Comparison of ENCODE assay signal across 8 mouse cellular contexts in the genomic region with DNA sequence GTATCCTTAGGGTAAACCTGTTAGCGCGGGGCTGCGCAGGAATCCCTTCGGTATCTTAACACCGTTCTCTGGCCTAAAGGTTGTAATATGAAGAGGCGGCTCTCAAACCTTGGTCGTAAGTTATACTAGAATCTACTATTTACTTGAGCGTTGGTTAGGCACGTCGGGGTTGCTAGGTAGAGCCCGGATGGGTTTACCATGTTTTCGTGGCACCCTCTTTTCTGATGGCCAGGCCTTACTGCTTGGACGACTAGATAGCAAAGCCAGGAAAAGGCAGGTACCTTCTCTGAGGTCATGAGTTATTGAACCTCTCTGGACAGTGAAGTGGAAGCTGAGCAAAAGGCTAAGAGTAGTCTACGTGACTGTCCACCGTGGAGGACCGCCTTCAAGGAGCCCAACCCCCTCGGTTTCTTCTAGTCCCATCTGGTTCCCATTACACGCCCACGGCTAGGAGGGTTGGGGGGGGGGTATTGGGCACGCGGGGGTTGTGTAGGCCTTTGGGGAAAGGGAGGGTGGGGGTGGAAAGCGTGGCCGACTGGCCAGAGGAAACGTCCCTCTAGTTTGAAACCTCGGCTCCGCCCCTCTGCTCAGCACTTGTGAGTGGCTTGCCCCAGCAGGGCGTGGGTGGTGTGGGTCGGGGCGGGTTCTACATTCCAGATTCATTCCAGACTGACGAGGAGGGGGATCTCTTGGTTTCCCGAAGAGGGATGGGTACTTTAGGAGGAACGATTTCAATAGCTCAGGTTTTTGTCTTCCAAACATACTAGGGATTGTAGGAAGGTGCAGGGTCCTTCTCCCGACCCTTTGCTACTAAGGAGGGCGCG. TPM values are rescaled to one million over a fixed set of nuclear protein-coding genes. Genes with fewer than 3 reads are reported as not detected.
DNase-seq lines count a peak whose midpoint lies in the region; ATAC-seq lines count a peak whose summit lies in the region.

No protein-coding gene starts in this region.

- 3% methylated on average over 35 of the region's 35 CpGs for WGBS in hindbrain, embryonic 12.5 days
- under 1% methylated on average over 35 of the region's 35 CpGs for WGBS in macrophage (ENCODE audit: missing documents)

- H3K27me3 ChIP-seq in hindbrain, embryonic 12.5 days: peaks cover 72% of the 10 kb centered on the region

- peak overlapping the region; percentile 85 for H3K27ac ChIP-seq in hindbrain, embryonic 12.5 days
- peak overlapping the region; percentile 97 for H3K27ac ChIP-seq in macrophage

- H3K79me2 ChIP-seq in macrophage (ENCODE audit: inconsistent target): peaks cover 36% of the 10 kb centered on the region

- peak overlapping the region; percentile 51 for H3K4me3 ChIP-seq in hindbrain, embryonic 12.5 days
- peak overlapping the region; percentile 43 for H3K4me3 ChIP-seq in macrophage (ENCODE audit: inconsistent target)

- ATAC-seq in hindbrain, embryonic 12.5 days (ENCODE audit: low FRiP score): no peak

- no peaks in the 10 kb centered on the region for H3K36me3 ChIP-seq in hindbrain, embryonic 12.5 days
- H3K36me3 ChIP-seq in macrophage (ENCODE audit: inconsistent target): peaks cover 14% of the 10 kb centered on the region; the same call in 1 of the 2 replicates

- peaks cover 59% of the 10 kb centered on the region for H3K4me1 ChIP-seq in hindbrain, embryonic 12.5 days

- H3K4me2 ChIP-seq in hindbrain, embryonic 12.5 days (replicated peaks): peak overlapping the region; percentile 77

- H3K9me3 ChIP-seq in hindbrain, embryonic 12.5 days (replicated peaks): no peaks in the 10 kb centered on the region

- DNase-seq in MN1 (ENCODE audit: low spot score): peak; percentile 81
- peak; percentile 83 for DNase-seq in cerebellum, adult 9-10 months
- DNase-seq in frontal cortex, postnatal 25 days (ENCODE audit: low spot score in 2 of 2): peak; percentile 37 to 44
- peak; percentile 63 for DNase-seq in layer of hippocampus, postnatal 36 days
- DNase-seq in right cerebral cortex, adult 2 months (ENCODE audit: low spot score in 2 of 2): peak; percentile 73 to 78
- peak; percentile 93 for DNase-seq in urinary bladder, postnatal 14 days (ENCODE audit: low spot score)

- peak overlapping the region; percentile 65 for H3K9ac ChIP-seq in hindbrain, embryonic 12.5 days

RNA-seq across cellular contexts. Expression of gene Nemp1, which starts 0.8 kb away (rescaled TPM):
- polyA plus RNA-seq in hindbrain, embryonic 12.5 days (2016; fragmentation: Nextera tagmentation; extraction: Ambion mirVana): 7.8 and 8.9 TPM in 2 replicates
- total RNA-seq in layer of hippocampus, postnatal 36 days (2021): 1 to 10 TPM; 5.1 to 6.7 TPM
- 10 to 100 TPM in 12 of 26 experiments, 1 to 10 TPM in 14; 2.5 to 24.2 (median 10.0) TPM for total RNA-seq in macrophage (2018; cell fraction: chromatin; rRNA removed)
- 1 to 10 TPM; 2.9 to 6.7 (median 4.8) TPM for total RNA-seq in macrophage (2018; cell fraction: cytosol; rRNA removed)
- 10 to 100 TPM in 21 of 26 experiments, 1 to 10 TPM in 5; 7.8 to 28.3 (median 15.6) TPM for total RNA-seq in macrophage (2018; cell fraction: nucleus; rRNA removed)
- 2.7 to 5.4 TPM (median 4.6 TPM) in 3 replicates for polyA plus RNA-seq in macrophage (2018)

RNA-seq across cellular contexts. Expression of gene Nab2, which starts 0.9 kb away (rescaled TPM):
- 6.8 and 8.9 TPM in 2 replicates for polyA plus RNA-seq in hindbrain, embryonic 12.5 days (2016; fragmentation: Nextera tagmentation; extraction: Ambion mirVana)
- 10 to 100 TPM; 42.7 to 43.8 TPM for total RNA-seq in layer of hippocampus, postnatal 36 days (2021)
- total RNA-seq in macrophage (2018; cell fraction: chromatin; rRNA removed): 10 to 100 TPM in 25 of 26 experiments, 1 to 10 TPM in 1; 7.8 to 78.4 (median 39.8) TPM
- 10 to 100 TPM in 25 of 26 experiments, 1 to 10 TPM in 1; 7.3 to 47.6 (median 21.3) TPM for total RNA-seq in macrophage (2018; cell fraction: cytosol; rRNA removed)
- 10 to 100 TPM; 20.0 to 60.7 (median 31.8) TPM for total RNA-seq in macrophage (2018; cell fraction: nucleus; rRNA removed)
- polyA plus RNA-seq in macrophage (2018): 28.7 to 37.7 TPM (median 31.1 TPM) in 3 replicates

RNA-seq across cellular contexts. Expression of gene Stat6, which starts 24.7 kb away (rescaled TPM):
- 8.8 and 11.3 TPM in 2 replicates for polyA plus RNA-seq in hindbrain, embryonic 12.5 days (2016; fragmentation: Nextera tagmentation; extraction: Ambion mirVana)
- total RNA-seq in layer of hippocampus, postnatal 36 days (2021): 1 to 10 TPM; 5.1 to 6.2 TPM
- 100 to 1,000 TPM; 187 to 439 (median 329) TPM for total RNA-seq in macrophage (2018; cell fraction: chromatin; rRNA removed)
- total RNA-seq in macrophage (2018; cell fraction: cytosol; rRNA removed): 100 to 1,000 TPM; 105 to 151 (median 131) TPM
- total RNA-seq in macrophage (2018; cell fraction: nucleus; rRNA removed): 100 to 1,000 TPM; 141 to 357 (median 222) TPM
- polyA plus RNA-seq in macrophage (2018): 122 to 141 TPM (median 128 TPM) in 3 replicates

RNA-seq across cellular contexts. Expression of gene Myo1a, which starts 37.5 kb away (rescaled TPM):
- 0.33 and 0.67 TPM in 2 replicates for polyA plus RNA-seq in hindbrain, embryonic 12.5 days (2016; fragmentation: Nextera tagmentation; extraction: Ambion mirVana)
- total RNA-seq in layer of hippocampus, postnatal 36 days (2021): 1 to 10 TPM; 1.0 to 1.3 TPM
- 1 to 10 TPM in 9 of 26 experiments, under 1 TPM in 15, not detected in 2; 0.17 to 2.0 (median 0.87) TPM for total RNA-seq in macrophage (2018; cell fraction: chromatin; rRNA removed)
- under 1 TPM in 4 of 26 experiments, not detected in 22; 0.03 to 0.05 (median 0.04) TPM for total RNA-seq in macrophage (2018; cell fraction: cytosol; rRNA removed)
- total RNA-seq in macrophage (2018; cell fraction: nucleus; rRNA removed): 1 to 10 TPM in 2 of 26 experiments, under 1 TPM in 18, not detected in 6; 0.14 to 1.6 (median 0.40) TPM
- polyA plus RNA-seq in macrophage (2018): 0.11 TPM in 1 of 3 replicates, not detected in the others

RNA-seq across cellular contexts. Expression of gene Lrp1, which starts 46.5 kb away (rescaled TPM):
- polyA plus RNA-seq in hindbrain, embryonic 12.5 days (2016; fragmentation: Nextera tagmentation; extraction: Ambion mirVana): 111 and 115 TPM in 2 replicates
- total RNA-seq in layer of hippocampus, postnatal 36 days (2021): 100 to 1,000 TPM; 268 to 307 TPM
- total RNA-seq in macrophage (2018; cell fraction: chromatin; rRNA removed): 1,000 to 10,000 TPM in 10 of 26 experiments, 100 to 1,000 TPM in 16; 161 to 1,849 (median 957) TPM
- total RNA-seq in macrophage (2018; cell fraction: cytosol; rRNA removed): 100 to 1,000 TPM; 187 to 924 (median 416) TPM
- total RNA-seq in macrophage (2018; cell fraction: nucleus; rRNA removed): 1,000 to 10,000 TPM in 20 of 26 experiments, 100 to 1,000 TPM in 6; 439 to 3,096 (median 1,237) TPM
- polyA plus RNA-seq in macrophage (2018): 315 to 785 TPM (median 440 TPM) in 3 replicates

Comparison
In these comparisons a context has a peak if more than half of its experiments do, and no peak if none do; other contexts are left out.
1. DNase-seq: peak in every context shown above with its lines; median percentile 93 in urinary bladder, postnatal 14 days; 83 in cerebellum, adult 9-10 months; 81 in MN1; 76 in right cerebral cortex, adult 2 months; 63 in layer of hippocampus, postnatal 36 days; 40 in frontal cortex, postnatal 25 days.
2. RNA of gene Stat6, which starts 24.7 kb away (polyA plus RNA-seq): 122 to 141 TPM in macrophage; 8.8 to 11.3 TPM in hindbrain, embryonic 12.5 days; every median in the first group is over 10 times any median in the second.